Mouse (Mus musculus) urinary bladder, postnatal 14 days (tissue): ENCODE measurements at regions not wholly inside any gene's neighbourhood (a gene's known extent, or its start where the extent isn't known, plus 50 kb on each side); places are given as distances from the start of the nearest gene placed in this dataset.

Source experiments
- DNase-seq: peaks from one replicate; pipeline ENCODE4 v3.0.0; 2021; ENCODE audit warnings: low spot score

DNA sequence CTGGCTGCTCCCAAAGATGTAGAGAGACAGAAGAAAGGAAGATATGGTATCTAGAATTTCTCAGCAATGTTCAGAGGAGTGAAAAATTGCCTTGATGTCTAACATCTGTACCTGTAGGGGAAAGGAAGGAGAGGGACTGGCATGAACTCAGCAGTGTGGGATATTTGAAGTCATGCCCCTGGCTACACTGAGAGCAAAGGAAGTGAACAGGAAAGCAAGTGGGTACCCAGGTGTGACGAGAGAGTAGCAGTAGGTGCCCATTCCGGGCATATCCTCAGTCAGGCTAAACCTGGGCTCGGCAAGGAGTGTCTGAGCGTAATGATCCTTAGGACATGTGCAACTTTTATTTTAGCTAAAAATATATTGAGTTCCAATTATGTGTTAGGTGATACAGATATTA lies 203.4 kb upstream of the Satb1 start:
- peak; percentile 5 for DNase-seq

GRCm38 (mm10) chr17:52031079-52031478 lies 198.0 kb upstream of the Satb1 start:
- no peak for DNase-seq

- DNase-seq: no peak
Measured at GRCm38 (mm10) chr17:51986920-51987319, 153.8 kb upstream of the Satb1 start.

DNA sequence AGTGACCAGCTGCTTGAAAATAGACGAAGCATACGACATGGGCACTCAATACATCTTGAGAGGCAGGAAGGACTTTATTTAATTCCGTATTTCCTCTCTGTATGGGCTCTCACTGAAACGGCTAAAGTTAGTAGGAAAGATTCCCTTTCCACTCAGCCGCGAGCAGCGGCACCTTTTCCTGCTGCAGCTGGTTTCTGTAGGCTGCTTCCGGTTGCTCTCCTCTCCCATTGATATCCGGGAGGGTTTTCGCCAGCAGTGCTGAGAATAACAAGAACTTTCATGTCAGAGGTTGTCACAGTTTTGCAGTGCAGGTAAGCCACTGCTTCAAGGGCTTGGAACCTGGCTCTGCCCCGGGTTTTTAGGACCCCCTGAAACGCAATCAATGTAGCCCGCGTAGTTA lies 153.1 kb upstream of the Satb1 start:
- no peak for DNase-seq

- no peak for DNase-seq
Measured at GRCm38 (mm10) chr17:51979126-51979525, 146.0 kb upstream of the Satb1 start.

GRCm38 (mm10) chr17:51971444-51971843 lies 138.4 kb upstream of the Satb1 start:
- no peak for DNase-seq

DNA sequence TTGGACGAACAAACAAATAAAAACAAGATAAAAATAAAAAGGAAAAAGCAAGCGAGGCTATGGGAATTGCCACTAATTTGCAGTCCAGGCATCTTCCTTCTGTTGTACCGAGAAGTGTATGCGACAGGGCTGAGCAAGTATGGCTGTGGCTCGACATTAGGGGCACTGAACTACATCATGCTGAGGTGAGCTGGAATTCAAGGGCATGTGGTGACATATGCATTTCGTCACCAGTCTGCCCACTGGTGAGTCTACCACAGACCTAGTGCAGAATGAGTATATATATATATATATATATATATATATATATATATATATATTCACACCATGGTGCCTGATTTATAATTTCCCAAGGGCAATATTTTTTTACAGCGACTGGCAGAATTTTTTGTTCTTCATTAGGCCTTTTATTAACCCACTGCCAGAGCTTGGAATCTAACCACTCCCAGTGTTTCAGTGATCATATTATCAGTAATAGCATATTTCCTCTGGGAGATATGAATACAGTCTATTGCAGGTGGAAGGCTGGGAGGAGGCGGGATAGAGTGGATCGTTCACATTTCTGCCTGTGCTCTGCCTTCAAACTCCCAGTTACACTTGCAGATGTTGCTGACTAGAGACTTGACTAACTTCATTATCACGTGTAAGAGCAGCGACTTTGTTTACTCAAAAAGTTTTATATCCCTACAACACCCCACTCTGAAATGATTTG lies 133.6 kb upstream of the Satb1 start:
- DNase-seq: no peak

- DNase-seq: no peak
Measured at GRCm38 (mm10) chr17:51962529-51963110, 129.5 kb upstream of the Satb1 start.

- no peak for DNase-seq
Measured at GRCm38 (mm10) chr17:51961337-51961736, 128.2 kb upstream of the Satb1 start.

GRCm38 (mm10) chr17:51956275-51956674 lies 123.2 kb upstream of the Satb1 start:
- DNase-seq: no peak

- DNase-seq: no peak
Measured at GRCm38 (mm10) chr17:51937707-51938106, 104.6 kb upstream of the Satb1 start.

DNA sequence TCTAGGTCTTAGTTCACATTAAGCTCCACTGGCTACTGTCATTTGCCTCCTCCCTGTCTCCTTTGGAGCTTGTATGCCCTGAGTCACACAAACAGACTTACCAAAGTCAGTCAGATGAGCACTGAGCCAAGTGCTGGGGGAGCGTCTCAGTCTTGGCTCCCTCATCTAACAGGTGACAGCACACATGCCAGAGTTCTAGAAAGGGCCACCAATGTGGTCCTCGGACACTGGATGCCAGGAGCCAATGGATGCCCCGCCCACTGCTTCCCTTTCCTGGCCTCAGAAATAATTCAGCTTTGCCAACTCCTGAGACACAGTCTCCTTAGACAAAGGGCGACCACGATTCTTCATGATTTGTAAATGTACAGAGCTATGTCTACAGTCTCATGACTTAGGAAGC lies 103.0 kb upstream of the Satb1 start:
- no peak for DNase-seq

DNA sequence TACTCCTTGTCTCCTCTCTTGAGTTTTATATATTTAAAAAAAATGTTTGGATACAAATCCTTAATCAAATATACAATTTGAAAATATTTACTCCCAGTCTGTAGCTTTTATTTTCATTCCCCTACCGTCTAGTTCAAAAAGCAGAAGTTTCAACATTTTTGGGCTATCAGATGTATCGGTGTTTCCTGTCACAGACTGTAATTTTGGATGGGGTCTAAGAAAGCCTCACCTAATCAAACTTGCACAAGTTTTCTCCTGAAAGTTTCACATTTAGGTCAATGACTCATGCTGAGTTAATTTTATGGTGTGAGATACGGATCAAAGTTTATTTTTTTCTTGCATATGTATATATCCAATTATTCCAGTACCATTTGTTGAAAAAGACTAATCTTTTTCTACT lies 93.3 kb upstream of the Satb1 start:
- DNase-seq: no peak

DNA sequence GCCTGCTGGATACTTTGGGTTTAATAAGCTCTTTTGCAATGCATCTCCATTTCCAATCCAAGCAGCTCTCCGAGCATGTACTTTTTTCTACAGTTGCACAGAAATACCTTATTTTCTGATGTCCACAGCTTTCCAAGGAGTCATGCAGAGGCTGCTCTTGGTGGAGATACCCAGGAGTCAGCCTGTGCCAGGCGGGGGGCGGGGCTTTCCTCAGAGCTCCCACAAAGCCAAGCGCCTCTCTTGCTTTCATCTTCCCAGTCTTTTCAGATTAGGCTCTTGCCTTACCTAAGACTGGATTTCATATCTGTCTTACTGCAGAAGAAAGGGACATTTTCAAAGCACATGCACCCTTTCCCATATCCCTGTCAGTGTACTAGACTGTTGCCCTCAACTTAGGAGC lies 73.9 kb upstream of the Satb1 start:
- DNase-seq: no peak

- DNase-seq: no peak
Measured at GRCm38 (mm10) chr17:51906418-51906817, 73.3 kb upstream of the Satb1 start.

GRCm38 (mm10) chr17:51903885-51904284 lies 70.8 kb upstream of the Satb1 start:
- DNase-seq: no peak

- no peak for DNase-seq
Measured at GRCm38 (mm10) chr17:51899376-51899775, 66.3 kb upstream of the Satb1 start.

DNA sequence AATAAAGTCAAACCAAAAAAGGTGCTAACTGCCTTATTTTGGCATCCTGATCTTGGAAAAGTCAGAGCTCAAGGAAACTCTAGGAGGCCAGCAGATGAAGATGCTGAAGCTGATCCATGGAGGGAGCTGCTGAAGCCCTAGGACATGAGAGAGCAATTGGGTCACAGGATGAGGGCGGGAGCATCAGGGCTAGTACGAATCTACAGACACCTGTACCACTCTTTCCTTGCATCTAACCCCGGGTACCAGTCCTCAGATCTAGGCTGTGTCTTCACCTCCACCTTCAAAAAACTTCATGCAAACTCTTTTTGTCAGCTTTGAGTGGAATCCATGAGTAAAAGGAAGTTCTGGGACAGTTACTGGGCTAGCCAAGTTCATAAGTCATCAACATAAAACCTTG lies 63.1 kb upstream of the Satb1 start:
- no peak for DNase-seq

GRCm38 (mm10) chr17:51894278-51894677 lies 61.2 kb upstream of the Satb1 start:
- no peak for DNase-seq

- DNase-seq: no peak
Measured at GRCm38 (mm10) chr17:51892856-51893255, 59.8 kb upstream of the Satb1 start.

DNA sequence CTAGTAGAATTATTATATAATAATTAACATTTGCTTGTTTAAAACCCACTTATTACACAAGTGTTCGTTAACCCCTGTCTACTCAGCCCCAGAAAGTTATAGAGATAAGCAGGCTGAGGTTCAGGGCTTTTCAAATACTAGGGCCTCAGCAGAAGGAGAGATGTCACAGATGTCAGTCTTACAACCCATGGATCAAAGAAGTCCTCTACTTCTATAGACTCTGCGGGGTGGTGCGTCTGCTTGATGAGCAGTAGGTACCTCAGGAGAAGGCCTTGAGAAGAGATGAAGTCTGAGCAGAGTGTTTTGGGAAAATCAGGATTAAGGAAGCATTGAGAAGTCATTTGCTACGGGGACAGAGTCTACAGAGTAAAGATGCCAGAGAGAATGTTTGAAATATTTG lies 59.1 kb upstream of the Satb1 start:
- no peak for DNase-seq
